Mouse (Mus musculus): ENCODE results near the gene Prkn.

GRCm38 (mm10) chr17:11067704-11068475 lies 227.7 kb downstream of the Prkn start:
- TF ChIP-seq CTCF (IDR thresholded peaks at IDR 0.05; ENCODE audit: extremely low read depth, insufficient read depth, low read length): peak; percentile 41
- no peak for TF ChIP-seq POLR2A (IDR thresholded peaks at IDR 0.05; ENCODE audit: extremely low read depth, insufficient read depth, low read length)
